Mouse (Mus musculus) limb, embryonic 14.5 days (tissue): ENCODE measurements at regions not wholly inside any gene's neighbourhood (a gene's known extent, or its start where the extent isn't known, plus 50 kb on each side); places are given as distances from the start of the nearest gene placed in this dataset.

Source experiments
- ATAC-seq: fragments of 200-750 bp; cut with Nextera tagmentation; 2 replicates; pipeline ENCODE4 v1.8.0; 2017; ENCODE audit warnings: low read depth, moderate number of reproducible peaks, moderate TSS enrichment; ENCODE audit not compliant: low FRiP score
- DNase-seq: peaks from one replicate; pipeline ENCODE4 v3.0.0-alpha.2; 2015; ENCODE audit warnings: low spot score
- H3K27ac ChIP-seq: fragments of 300-500 bp; sonication (generic); replicated peaks from 2 replicates; pipeline ENCODE4 v1.5.1; 2014; ENCODE audit warnings: low read depth, mild to moderate bottlenecking, low read length, moderate library complexity, mixed read lengths
- H3K27me3 ChIP-seq: fragments of 300-500 bp; sonication (generic); 2 replicates; pipeline ENCODE4 v1.6.1; 2014; ENCODE audit warnings: low read length, mixed read lengths; ENCODE audit not compliant: control insufficient read depth, insufficient read depth
- H3K36me3 ChIP-seq: fragments of 300-500 bp; sonication (generic); 2 replicates; pipeline ENCODE4 v1.6.1; 2014; ENCODE audit warnings: mild to moderate bottlenecking, low read length, moderate library complexity, mixed read lengths; ENCODE audit not compliant: control insufficient read depth, insufficient read depth
- H3K4me1 ChIP-seq: fragments of 300-500 bp; sonication (generic); 2 replicates; pipeline ENCODE4 v1.6.1; 2014; ENCODE audit warnings: antibody characterized with exemption, low read length, mixed read lengths; ENCODE audit not compliant: control insufficient read depth, insufficient read depth
- H3K4me2 ChIP-seq: fragments of 300-500 bp; sonication (generic); replicated peaks from 2 replicates; pipeline ENCODE4 v1.6.1; 2014; ENCODE audit warnings: low read depth, mild to moderate bottlenecking, low read length, moderate library complexity; ENCODE audit not compliant: severe bottlenecking
- H3K4me3 ChIP-seq: fragments of 300-500 bp; sonication (generic); replicated peaks from 2 replicates; pipeline ENCODE4 v1.5.1; 2014; ENCODE audit warnings: low read length
- H3K9ac ChIP-seq: fragments of 300-500 bp; sonication (generic); 2 replicates; pipeline ENCODE4 v1.6.1; 2014; ENCODE audit warnings: mild to moderate bottlenecking, low read depth, low read length, moderate library complexity; ENCODE audit not compliant: severe bottlenecking
- H3K9me3 ChIP-seq: fragments of 300-500 bp; sonication (generic); 2 replicates; pipeline ENCODE4 v1.6.1; 2016; ENCODE audit warnings: low read length; ENCODE audit not compliant: control insufficient read depth
- POLR2A ChIP-seq: fragments of 200-500 bp; IDR thresholded peaks from 2 replicates; pipeline ENCODE4 v1.8.0; 2012; ENCODE audit warnings: inconsistent platforms, mild to moderate bottlenecking, moderate library complexity, borderline replicate concordance; ENCODE audit not compliant: insufficient read depth, insufficient read length; ENCODE audit errors: extremely low read depth
- WGBS: fragments of 180-500 bp; shearing (Covaris S2); extraction: QIAGEN DNeasy Blood & Tissue Kit; methylation state at CpG from one replicate; pipeline ENCODE4 v1.1.7; 2014; 5-methylcytosine and 5-hydroxymethylcytosine counted together

- no peaks in the 10 kb centered on the region for H3K27me3 ChIP-seq
- ATAC-seq: no peak
Measured at GRCm38 (mm10) chr16:95844691-95845090, 142.8 kb downstream of the Ets2 start.

GRCm38 (mm10) chr16:95842766-95843165 is 140.9 kb downstream of the Ets2 start:
- TF ChIP-seq POLR2A: no peak
- no peak for ATAC-seq

More at GRCm38 (mm10) chr16:95844691-95845090, 142.8 kb downstream of the Ets2 start:
- no peak overlapping the region for H3K9ac ChIP-seq
- WGBS: 7% methylated on average over 4 of the region's 4 CpGs
- peaks cover 49% of the 10 kb centered on the region for H3K4me1 ChIP-seq
- H3K9me3 ChIP-seq: no peaks in the 10 kb centered on the region
- H3K27ac ChIP-seq: 0 out of 2 replicates have a peak overlapping the region, but pooled peaks have one; percentile 7
- no peak overlapping the region for H3K4me2 ChIP-seq
- DNase-seq: peak; percentile 71
- H3K4me3 ChIP-seq: no peak overlapping the region
- no peak for TF ChIP-seq POLR2A
- H3K36me3 ChIP-seq: no peaks in the 10 kb centered on the region

GRCm38 (mm10) chr16:95839512-95840253 is 137.8 kb downstream of the Ets2 start:
- no peak overlapping the region for H3K4me2 ChIP-seq
- H3K4me3 ChIP-seq: no peak overlapping the region
- H3K9ac ChIP-seq: no peak overlapping the region
- ATAC-seq (no peak), DNase-seq (no peak)
- peaks cover 8% of the 10 kb centered on the region for H3K4me1 ChIP-seq
- no peaks in the 10 kb centered on the region for H3K27me3 ChIP-seq
- no peak for TF ChIP-seq POLR2A
- 70% methylated on average over 5 of the region's 5 CpGs for WGBS
- no peak overlapping the region for H3K27ac ChIP-seq
- H3K9me3 ChIP-seq: no peaks in the 10 kb centered on the region
- no peaks in the 10 kb centered on the region for H3K36me3 ChIP-seq

More at GRCm38 (mm10) chr16:95842766-95843165, 140.9 kb downstream of the Ets2 start:
- Histone ChIP-seq H3K9me3 (no peaks in the 10 kb centered on the region), H3K4me3 (no peak overlapping the region), H3K27ac (no peak overlapping the region), H3K9ac (no peak overlapping the region), H3K36me3 (no peaks in the 10 kb centered on the region), H3K4me1 (peaks cover 31% of the 10 kb centered on the region), H3K27me3 (no peaks in the 10 kb centered on the region), H3K4me2 (no peak overlapping the region)
- WGBS: 95% methylated on average over 3 of the region's 3 CpGs
- DNase-seq: no peak

GRCm38 (mm10) chr16:95838886-95839430 is 137.1 kb downstream of the Ets2 start:
- 81% methylated on average over 1 of the region's 1 CpGs for WGBS
- no peak for TF ChIP-seq POLR2A

GRCm38 (mm10) chr16:95838478-95838846 is 136.6 kb downstream of the Ets2 start:
- H3K9ac ChIP-seq: no peak overlapping the region
- H3K4me3 ChIP-seq: no peak overlapping the region
- no peak overlapping the region for H3K27ac ChIP-seq
- DNase-seq (no peak), ATAC-seq (no peak)
- H3K4me1 ChIP-seq: peaks cover 16% of the 10 kb centered on the region
- H3K27me3 ChIP-seq: no peaks in the 10 kb centered on the region
- H3K9me3 ChIP-seq: no peaks in the 10 kb centered on the region
- no peak overlapping the region for H3K4me2 ChIP-seq
- TF ChIP-seq POLR2A: no peak
- 97% methylated on average over 3 of the region's 3 CpGs for WGBS
- H3K36me3 ChIP-seq: no peaks in the 10 kb centered on the region

More at GRCm38 (mm10) chr16:95838886-95839430, 137.1 kb downstream of the Ets2 start:
- no peak overlapping the region for H3K27ac ChIP-seq
- H3K4me2 ChIP-seq: no peak overlapping the region
- H3K9me3 ChIP-seq: no peaks in the 10 kb centered on the region
- no peak for ATAC-seq
- H3K27me3 ChIP-seq: no peaks in the 10 kb centered on the region
- DNase-seq: no peak
- H3K4me1 ChIP-seq: peaks cover 11% of the 10 kb centered on the region
- no peaks in the 10 kb centered on the region for H3K36me3 ChIP-seq
- H3K4me3 ChIP-seq: no peak overlapping the region
- no peak overlapping the region for H3K9ac ChIP-seq
